Mouse (Mus musculus) neural tube, embryonic 14.5 days (tissue): ENCODE data around the gene Skap1. TPM values are rescaled to one million over a fixed set of nuclear protein-coding genes. Genes with fewer than 3 reads are reported as not detected.

ENCODE experiments used
- ATAC-seq: fragments of 200-750 bp; cut with Nextera tagmentation; 2 replicates; pipeline ENCODE4 v1.8.0; 2017; ENCODE audit warnings: low read depth, mild to moderate bottlenecking, moderate TSS enrichment, moderate library complexity
- H3K27ac ChIP-seq: fragments of 300-500 bp; sonication (generic); 2 replicates; pipeline ENCODE4 v1.5.1; 2014; ENCODE audit warnings: low read depth, mild to moderate bottlenecking, control low read depth, low read length, moderate library complexity, mixed read lengths
- H3K27me3 ChIP-seq: fragments of 300-500 bp; sonication (generic); 2 replicates; pipeline ENCODE4 v1.6.1; 2014; ENCODE audit warnings: low read length; ENCODE audit not compliant: control insufficient read depth, insufficient read depth
- H3K36me3 ChIP-seq: fragments of 300-500 bp; sonication (generic); 2 replicates; pipeline ENCODE4 v1.6.1; 2014; ENCODE audit warnings: low read length, mixed read lengths; ENCODE audit not compliant: control insufficient read depth, insufficient read depth
- H3K4me1 ChIP-seq: fragments of 300-500 bp; sonication (generic); 2 replicates; pipeline ENCODE4 v1.6.1; 2014; ENCODE audit warnings: low read length; ENCODE audit not compliant: control insufficient read depth, insufficient read depth
- H3K4me2 ChIP-seq: fragments of 300-500 bp; sonication (generic); 2 replicates; pipeline ENCODE4 v1.6.1; 2014; ENCODE audit warnings: mild to moderate bottlenecking, low read depth, low read length, control low read depth
- H3K4me3 ChIP-seq: fragments of 300-500 bp; sonication (generic); 2 replicates; pipeline ENCODE4 v1.5.1; 2014; ENCODE audit warnings: low read depth, low read length, control low read depth, mixed read lengths
- H3K9ac ChIP-seq: fragments of 300-500 bp; sonication (generic); replicated peaks from 2 replicates; pipeline ENCODE4 v1.6.1; 2014; ENCODE audit warnings: low read depth, mild to moderate bottlenecking, control low read depth, low read length, mixed read lengths
- H3K9me3 ChIP-seq: fragments of 300-500 bp; sonication (generic); 2 replicates; pipeline ENCODE4 v1.6.1; 2016; ENCODE audit warnings: low read length; ENCODE audit not compliant: control insufficient read depth
- WGBS: fragments of 180-500 bp; shearing (Covaris S2); extraction: QIAGEN DNeasy Blood & Tissue Kit; methylation state at CpG from one replicate; pipeline ENCODE4 v1.1.7; 2014; 5-methylcytosine and 5-hydroxymethylcytosine counted together
- polyA plus RNA-seq: library from polyadenylated mRNA; unstranded; fragments of >200 nt; fragmentation: Nextera tagmentation; extraction: Ambion mirVana; gene quantifications from 2 replicates; pipeline ENCODE4 v1.2.1, GENCODE M21; 2014

The Skap1 gene
- polyA plus RNA-seq, 1 experiment from 2014 or later, result 10.8 TPM

DNA sequence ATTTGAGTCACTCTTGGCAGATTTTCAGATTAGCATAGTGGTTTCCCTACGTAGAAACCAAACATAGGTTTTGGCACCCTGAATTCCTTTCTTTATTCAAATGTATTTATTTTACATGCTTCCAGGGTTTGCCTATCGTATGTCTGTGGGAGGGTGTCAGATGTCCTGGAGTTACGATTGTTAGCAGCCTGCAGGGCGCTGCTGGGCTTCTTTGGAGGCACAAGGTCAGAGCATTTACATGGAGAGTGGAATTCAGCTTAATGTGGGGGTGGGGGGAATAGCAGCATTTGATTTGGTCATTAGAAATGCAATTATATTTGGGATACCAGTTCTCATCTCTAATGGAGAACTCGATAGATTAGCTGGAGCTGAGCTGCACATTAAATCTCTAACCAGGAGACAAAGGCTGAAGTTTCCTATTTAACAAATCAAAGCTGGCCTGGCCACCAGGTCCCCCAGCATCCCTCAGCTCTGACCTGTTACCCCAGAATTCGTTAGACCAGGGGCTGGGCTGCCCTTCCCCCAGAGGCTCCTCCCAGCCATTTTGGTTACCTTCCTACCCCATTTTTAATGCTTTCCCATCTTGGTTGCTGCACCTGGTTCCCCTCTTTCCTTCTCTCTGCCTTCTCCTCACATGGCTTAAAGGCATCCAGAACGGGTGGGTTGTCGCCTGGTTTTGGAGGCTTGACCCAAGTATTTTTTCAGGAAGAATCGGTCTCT is 322.5 kb downstream of the Skap1 start:
- H3K36me3 ChIP-seq, result 0 out of 2 replicates have a peak, but pooled peaks cover under 1% of the 10 kb centered on the region
- H3K27ac ChIP-seq, result no peak overlapping the region
- no peak for ATAC-seq
- H3K27me3 ChIP-seq, result no peaks in the 10 kb centered on the region
- no peaks in the 10 kb centered on the region for H3K9me3 ChIP-seq
- H3K4me1 ChIP-seq, result peaks cover 18% of the 10 kb centered on the region
- no peak overlapping the region for H3K4me2 ChIP-seq
- WGBS, result 38% methylated on average over 9 of the region's 9 CpGs
- H3K9ac ChIP-seq, result no peak overlapping the region
- no peak overlapping the region for H3K4me3 ChIP-seq

DNA sequence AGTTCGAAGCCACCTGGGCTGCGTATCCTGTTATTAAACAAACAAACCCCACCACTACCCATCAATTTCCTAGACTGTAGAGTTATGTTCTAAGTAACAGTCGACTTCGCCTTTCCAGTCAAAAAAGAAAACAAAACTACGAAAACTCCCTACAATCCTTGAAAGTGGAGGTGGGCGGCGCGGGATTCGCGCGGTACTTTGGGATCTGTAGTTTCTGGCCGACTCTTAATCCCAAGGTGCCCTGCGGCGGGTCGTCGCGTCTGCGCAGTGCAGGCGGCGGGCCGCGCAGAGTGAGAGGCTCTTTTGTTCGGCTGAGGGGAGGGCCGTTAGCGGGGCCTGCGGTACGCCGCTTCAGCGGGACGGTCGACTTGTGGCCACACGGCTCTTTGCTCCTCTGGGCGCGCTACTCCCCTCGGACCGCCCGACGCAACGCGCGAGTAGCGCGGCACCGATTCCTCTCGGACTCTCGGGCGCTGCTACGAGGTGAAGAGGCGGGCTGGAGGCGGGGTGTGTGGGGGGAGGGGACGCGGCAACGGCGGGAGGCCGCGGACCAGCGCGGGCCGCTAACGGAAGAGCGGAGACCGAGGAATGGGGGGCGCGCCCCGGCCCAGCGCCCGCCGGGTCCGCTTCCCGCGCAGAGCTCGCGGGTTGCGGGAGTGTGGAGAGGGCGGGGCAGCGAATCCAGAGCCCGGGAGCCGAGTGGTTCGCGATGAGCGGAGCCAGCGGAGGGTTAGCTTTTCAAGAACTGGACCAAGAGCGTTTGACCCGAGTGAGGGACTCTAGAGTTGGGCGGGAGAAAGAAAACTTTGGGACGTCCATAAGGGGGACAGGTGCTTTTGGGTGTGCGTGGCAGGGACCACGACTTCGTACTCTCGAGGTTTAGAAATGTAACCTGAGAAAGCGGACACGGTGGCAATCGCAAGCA is 324.7 kb downstream of the Skap1 start, which contains the start of gene Cbx1:
TSS of gene Cbx1 (plus strand) at position 257 of the 925 bp plus-strand sequence.
- peak within 1 kb of the TSS; percentile 93 for H3K4me3 ChIP-seq
- H3K9ac ChIP-seq, result peak within 1 kb of the TSS; percentile 86
- WGBS, result under 1% methylated on average over 93 of the region's 93 CpGs
- H3K27ac ChIP-seq, result peak within 1 kb of the TSS; percentile 95
- H3K4me2 ChIP-seq, result peak within 1 kb of the TSS; percentile 96
- no peaks in the 10 kb centered on the region for H3K9me3 ChIP-seq
- peak; percentile 98 for ATAC-seq
- 0 out of 2 replicates have a peak, but pooled peaks cover 3% of the 10 kb centered on the region for H3K36me3 ChIP-seq
- peaks cover 21% of the 10 kb centered on the region for H3K4me1 ChIP-seq
- no peaks in the 10 kb centered on the region for H3K27me3 ChIP-seq

DNA sequence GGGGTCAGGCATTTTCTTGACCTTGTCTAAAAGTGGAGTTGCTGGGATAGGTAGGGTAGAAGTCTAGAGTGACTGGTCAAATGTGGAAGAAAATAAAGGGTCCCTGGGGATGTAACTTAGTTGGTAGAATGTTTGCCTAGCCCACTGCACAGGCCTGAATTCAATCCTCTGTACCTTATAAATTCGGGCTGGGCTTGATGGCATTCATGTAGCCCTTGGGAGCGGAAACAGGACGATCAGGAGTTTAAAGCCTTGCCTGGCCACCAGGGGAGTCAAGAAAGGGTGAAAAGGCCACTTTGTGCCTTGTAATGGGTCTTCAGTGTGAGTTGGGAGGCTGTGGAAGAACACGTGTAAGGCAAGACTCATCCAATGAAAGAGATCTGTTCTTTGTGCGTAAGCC is 325.6 kb downstream of the Skap1 start:
- H3K9ac ChIP-seq, result peak overlapping the region; percentile 86
- 0 out of 2 replicates have a peak, but pooled peaks cover 3% of the 10 kb centered on the region for H3K36me3 ChIP-seq
- no peaks in the 10 kb centered on the region for H3K9me3 ChIP-seq
- H3K4me1 ChIP-seq, result peaks cover 21% of the 10 kb centered on the region
- H3K4me3 ChIP-seq, result peak overlapping the region; percentile 93
- H3K4me2 ChIP-seq, result peak overlapping the region; percentile 96
- WGBS, result 4% methylated on average over 5 of the region's 5 CpGs
- no peaks in the 10 kb centered on the region for H3K27me3 ChIP-seq
- ATAC-seq, result no peak
- no peak overlapping the region for H3K27ac ChIP-seq

DNA sequence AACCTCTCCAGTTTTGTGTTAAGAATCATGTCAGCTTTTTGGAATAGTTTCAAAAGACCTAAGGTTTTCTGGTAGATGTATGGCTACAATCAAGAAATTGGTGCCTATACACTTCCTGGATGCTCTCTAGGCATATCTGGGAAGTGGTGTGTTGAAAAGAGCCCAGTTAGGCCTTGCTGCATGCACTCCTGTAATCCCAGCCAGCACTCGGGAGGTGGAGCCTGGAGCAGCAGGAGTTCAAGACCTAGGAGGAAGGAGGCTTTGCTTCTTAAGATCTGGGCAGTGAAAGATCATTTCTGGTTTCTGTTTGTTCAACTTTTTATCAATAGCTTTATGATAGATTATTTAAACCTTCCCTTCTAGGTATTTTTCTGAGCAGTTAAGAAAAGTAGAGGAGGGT is 326.3 kb downstream of the Skap1 start:
- WGBS, result 16% methylated on average over 1 of the region's 1 CpGs
- H3K4me2 ChIP-seq, result peak overlapping the region; percentile 96
- H3K4me3 ChIP-seq, result peak overlapping the region; percentile 93; the same call in 1 of the 2 replicates
- H3K9ac ChIP-seq, result no peak overlapping the region
- ATAC-seq, result no peak
- peaks cover 21% of the 10 kb centered on the region for H3K4me1 ChIP-seq
- 0 out of 2 replicates have a peak, but pooled peaks cover 7% of the 10 kb centered on the region for H3K36me3 ChIP-seq
- H3K27ac ChIP-seq, result no peak overlapping the region
- H3K9me3 ChIP-seq, result no peaks in the 10 kb centered on the region
- H3K27me3 ChIP-seq, result no peaks in the 10 kb centered on the region

DNA sequence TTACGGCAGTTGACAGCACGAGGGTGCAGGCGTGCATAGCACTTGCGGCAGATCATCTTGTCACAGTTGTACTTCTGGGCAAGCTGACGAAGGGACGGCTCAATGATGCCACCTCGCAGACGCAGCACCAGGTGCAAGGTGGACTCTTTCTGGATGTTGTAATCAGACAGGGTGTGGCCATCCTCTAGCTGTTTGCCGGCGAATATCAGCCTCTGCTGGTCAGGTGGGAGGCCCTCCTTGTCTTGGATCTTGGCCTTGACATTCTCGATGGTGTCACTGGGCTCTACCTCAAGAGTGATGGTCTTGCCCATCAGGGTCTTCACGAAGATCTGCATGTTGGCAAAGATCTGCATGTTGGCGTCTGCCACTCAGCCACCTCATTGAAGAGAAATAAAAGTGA is 331.1 kb downstream of the Skap1 start:
- Histone ChIP-seq H3K27me3 (no peaks in the 10 kb centered on the region), H3K4me1 (peaks cover 10% of the 10 kb centered on the region), H3K36me3 (0 out of 2 replicates have a peak, but pooled peaks cover 9% of the 10 kb centered on the region), H3K9me3 (no peaks in the 10 kb centered on the region), H3K9ac (no peak overlapping the region), H3K4me3 (no peak overlapping the region), H3K4me2 (no peak overlapping the region), H3K27ac (no peak overlapping the region)
- no peak for ATAC-seq
- 98% methylated on average over 13 of the region's 13 CpGs for WGBS

DNA sequence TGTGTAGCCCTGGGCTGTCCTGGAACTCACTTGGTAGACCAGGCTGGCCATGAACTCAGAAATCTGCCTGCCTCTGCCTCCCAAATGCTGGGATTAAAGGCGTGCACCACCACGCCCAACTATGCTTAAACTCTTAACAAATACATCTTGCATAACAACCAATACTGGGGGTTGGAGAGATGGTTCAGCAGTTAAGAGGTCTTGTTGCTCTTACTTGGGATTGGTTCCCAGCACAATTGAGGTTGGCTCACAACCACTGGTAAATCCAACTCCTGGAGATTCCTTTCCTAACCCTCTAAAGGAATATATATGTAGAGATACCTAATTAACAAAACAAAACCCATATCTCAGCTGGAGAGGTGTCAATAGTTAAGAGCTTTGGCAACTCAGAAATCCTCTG is 331.7 kb downstream of the Skap1 start:
- Histone ChIP-seq H3K4me2 (no peak overlapping the region), H3K27ac (no peak overlapping the region), H3K27me3 (no peaks in the 10 kb centered on the region), H3K9ac (no peak overlapping the region), H3K4me3 (no peak overlapping the region), H3K9me3 (no peaks in the 10 kb centered on the region), H3K4me1 (peaks cover 7% of the 10 kb centered on the region; the same call in 1 of the 2 replicates), H3K36me3 (0 out of 2 replicates have a peak, but pooled peaks cover 15% of the 10 kb centered on the region)
- WGBS, result 99% methylated on average over 2 of the region's 2 CpGs
- ATAC-seq, result no peak

DNA sequence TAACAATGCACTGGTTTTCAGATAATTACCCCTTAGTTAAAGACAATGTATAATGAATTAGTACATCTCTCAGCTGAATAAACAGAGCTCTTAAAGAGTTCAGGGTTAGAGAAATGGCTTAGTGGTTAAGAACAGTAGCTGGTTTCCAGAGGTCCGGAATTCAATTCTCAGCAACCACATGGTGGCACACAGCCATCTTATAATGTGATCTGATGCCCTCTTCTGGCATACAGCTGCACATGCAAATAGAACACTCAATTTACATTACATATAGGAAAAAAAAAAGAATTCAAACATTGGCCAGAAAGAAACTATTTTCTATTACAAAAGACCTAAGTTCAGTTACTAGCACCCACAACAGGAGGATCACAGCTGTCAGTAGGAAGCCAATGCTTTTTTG is 332.2 kb downstream of the Skap1 start:
- Histone ChIP-seq H3K9ac (no peak overlapping the region), H3K4me3 (no peak overlapping the region), H3K27me3 (no peaks in the 10 kb centered on the region), H3K4me1 (peaks cover 5% of the 10 kb centered on the region; the same call in 1 of the 2 replicates), H3K9me3 (no peaks in the 10 kb centered on the region), H3K27ac (no peak overlapping the region), H3K4me2 (no peak overlapping the region), H3K36me3 (peaks cover 20% of the 10 kb centered on the region; the same call in 1 of the 2 replicates)
- WGBS, result 81% methylated on average over 1 of the region's 1 CpGs
- no peak for ATAC-seq

DNA sequence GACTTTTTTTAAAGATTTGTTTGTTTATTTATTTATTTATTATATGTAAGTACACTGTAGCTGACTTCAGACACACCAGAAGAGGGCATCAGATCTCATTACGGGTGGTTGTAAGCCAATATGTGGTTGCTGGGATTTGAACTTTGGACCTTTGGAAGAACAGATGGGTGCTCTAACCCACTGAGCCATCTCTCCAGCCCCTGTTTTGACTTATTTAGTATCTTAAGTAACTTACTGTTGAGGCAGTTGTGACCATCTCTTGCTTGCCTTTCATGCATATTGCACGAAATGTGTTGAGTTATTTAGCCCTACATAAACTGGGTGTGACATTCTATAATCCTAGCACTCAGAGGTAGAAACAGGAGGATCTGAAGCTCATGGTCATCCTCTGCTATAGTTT is 335.1 kb downstream of the Skap1 start:
- no peaks in the 10 kb centered on the region for H3K4me1 ChIP-seq
- peaks cover 32% of the 10 kb centered on the region for H3K36me3 ChIP-seq
- H3K27ac ChIP-seq, result no peak overlapping the region
- H3K9ac ChIP-seq, result no peak overlapping the region
- no peaks in the 10 kb centered on the region for H3K27me3 ChIP-seq
- H3K9me3 ChIP-seq, result no peaks in the 10 kb centered on the region
- H3K4me2 ChIP-seq, result no peak overlapping the region
- no peak for ATAC-seq
- WGBS, result 89% methylated on average over 2 of the region's 2 CpGs
- H3K4me3 ChIP-seq, result no peak overlapping the region
